Mouse (Mus musculus) kidney, postnatal 25 days (tissue): ENCODE measurements around the gene Fmnl2.

Experiments
- DNase-seq, 2 experiments: peaks; one replicate each; pipeline ENCODE4 v3.0.0; 2021; ENCODE audit warnings: mixed read lengths in 2 of 2

The Fmnl2 gene

GRCm38 (mm10) chr2:53051502-53051901 is 193.8 kb downstream of the Fmnl2 start:
- DNase-seq, result no peak

GRCm38 (mm10) chr2:53053714-53054113 is 196.1 kb downstream of the Fmnl2 start:
- DNase-seq, result no peak

- DNase-seq, result no peak
These were observed 198.9 kb downstream of the Fmnl2 start for GRCm38 (mm10) chr2:53056556-53056955.

- DNase-seq, result no peak
These were observed 199.6 kb downstream of the Fmnl2 start for GRCm38 (mm10) chr2:53057291-53057690.

GRCm38 (mm10) chr2:53061363-53062000 is 203.8 kb downstream of the Fmnl2 start:
- DNase-seq, result no peak

GRCm38 (mm10) chr2:53066973-53067372 is 209.3 kb downstream of the Fmnl2 start:
- DNase-seq, result no peak

- peak; percentile 63 to 80 for DNase-seq
These were observed 212.9 kb downstream of the Fmnl2 start for GRCm38 (mm10) chr2:53070607-53071006.

GRCm38 (mm10) chr2:53079693-53080286 is 222.1 kb downstream of the Fmnl2 start:
- DNase-seq, result no peak

GRCm38 (mm10) chr2:53082045-53082444 is 224.4 kb downstream of the Fmnl2 start:
- DNase-seq, result no peak

GRCm38 (mm10) chr2:53082501-53082900 is 224.8 kb downstream of the Fmnl2 start:
- DNase-seq, result no peak

- DNase-seq, result peak in 1 of 2 experiments; percentile 26
These were observed 225.6 kb downstream of the Fmnl2 start for GRCm38 (mm10) chr2:53083241-53083640.

- DNase-seq, result peak; percentile 47 to 76
These were observed 228.1 kb downstream of the Fmnl2 start for GRCm38 (mm10) chr2:53085617-53086202.

GRCm38 (mm10) chr2:53088744-53089143 is 231.1 kb downstream of the Fmnl2 start:
- DNase-seq, result no peak

- DNase-seq, result peak; percentile 12 to 49
These were observed 237.4 kb downstream of the Fmnl2 start for GRCm38 (mm10) chr2:53095031-53095430.

- no peak for DNase-seq
These were observed 237.8 kb downstream of the Fmnl2 start for GRCm38 (mm10) chr2:53095489-53095888.

GRCm38 (mm10) chr2:53100093-53100492 is 242.4 kb downstream of the Fmnl2 start:
- no peak for DNase-seq

GRCm38 (mm10) chr2:53101885-53102740 is 244.5 kb downstream of the Fmnl2 start:
- no peak for DNase-seq

GRCm38 (mm10) chr2:53102901-53103300 is 245.2 kb downstream of the Fmnl2 start:
- no peak for DNase-seq

GRCm38 (mm10) chr2:53105408-53105807 is 247.7 kb downstream of the Fmnl2 start:
- DNase-seq, result no peak

- DNase-seq, result no peak
These were observed 248.4 kb downstream of the Fmnl2 start for GRCm38 (mm10) chr2:53106056-53106455.

GRCm38 (mm10) chr2:53106472-53106871 is 248.8 kb downstream of the Fmnl2 start:
- DNase-seq, result no peak

- no peak for DNase-seq
These were observed 250.9 kb downstream of the Fmnl2 start for GRCm38 (mm10) chr2:53108547-53108946.

GRCm38 (mm10) chr2:53121797-53122196 is 264.1 kb downstream of the Fmnl2 start:
- DNase-seq, result peak in 1 of 2 experiments; percentile 60
